Mouse (Mus musculus): ENCODE results near the gene Vmn1r206. TPM values are rescaled to one million over a fixed set of nuclear protein-coding genes. Genes with fewer than 3 reads are reported as not detected.
"Not testable (repeated sequence)": the region's sequence is repeated elsewhere in the genome, so short reads cannot be mapped to it uniquely, and the experiment has no call there.

Vmn1r206 gene
- total RNA-seq (2021) = not detected
- long read RNA-seq = 0 reads

- not testable (repeated sequence) for DNase-seq (ENCODE audit: low spot score in 2 of 2)
Measured at GRCm38 (mm10) chr13:22624151-22624550, at the start of gene Vmn1r206. Gene Vmn1r206, minus strand, starts transcription at chr13:22624251.

- DNase-seq (ENCODE audit: low spot score in 2 of 2) = no peak
Measured at GRCm38 (mm10) chr13:22592900-22593299, 31.2 kb downstream of the Vmn1r206 start, which contains the start of gene Vmn1r205. Gene Vmn1r205, minus strand, starts transcription at chr13:22593000.

GRCm38 (mm10) chr13:22583336-22583735 lies 40.7 kb downstream of the Vmn1r206 start:
- peak in 1 of 2 experiments; percentile 32 for DNase-seq (ENCODE audit: low spot score in 2 of 2)

- not testable (repeated sequence) for DNase-seq (ENCODE audit: low spot score in 2 of 2)
Measured at GRCm38 (mm10) chr13:22574911-22575310, 49.1 kb downstream of the Vmn1r206 start.

Other genes starting within 250 kb of the Vmn1r206 start
- not detected for gene Vmn1r199, start 244.4 kb downstream of the Vmn1r206 start, total RNA-seq (2021)
- gene Vmn1r200, start 233.9 kb downstream of the Vmn1r206 start, total RNA-seq (2021) = not detected
- gene Vmn1r201, start 152.3 kb downstream of the Vmn1r206 start, total RNA-seq (2021) = not detected
- gene Vmn1r202, start 118.9 kb downstream of the Vmn1r206 start, total RNA-seq (2021) = under 1 TPM in 1 of 2 experiments, not detected in 1; 0.07 TPM
- not detected for gene Vmn1r203, start 106.1 kb downstream of the Vmn1r206 start, total RNA-seq (2021)
- not detected for gene Vmn1r204, start 71.1 kb downstream of the Vmn1r206 start, total RNA-seq (2021)
- gene Vmn1r205, start 31.3 kb downstream of the Vmn1r206 start, total RNA-seq (2021) = not detected
- gene Vmn1r207-ps, start 105.4 kb upstream of the Vmn1r206 start, total RNA-seq (2021) = under 1 TPM; 0.12 to 0.13 TPM
- gene Vmn1r208, start 153.1 kb upstream of the Vmn1r206 start, total RNA-seq (2021) = not detected
- gene Vmn1r209, start 185.4 kb upstream of the Vmn1r206 start, total RNA-seq (2021) = not detected
- not detected for gene Vmn1r210, start 207.1 kb upstream of the Vmn1r206 start, total RNA-seq (2021)
- gene Vmn1r211, start 233.3 kb upstream of the Vmn1r206 start, total RNA-seq (2021) = not detected